Mouse (Mus musculus): ENCODE measurements around the gene Gm20431. TPM values are rescaled to one million over a fixed set of nuclear protein-coding genes. Genes with fewer than 3 reads are reported as not detected.

Gene Gm20431
- polyA plus RNA-seq (2014; fragmentation: Illumina TruSeq; extraction: RNeasy Lipid Tissue Mini Kit (QIAGEN cat#74804); ENCODE audit: insufficient read depth, low read depth, low replicate concordance): not detected

DNA sequence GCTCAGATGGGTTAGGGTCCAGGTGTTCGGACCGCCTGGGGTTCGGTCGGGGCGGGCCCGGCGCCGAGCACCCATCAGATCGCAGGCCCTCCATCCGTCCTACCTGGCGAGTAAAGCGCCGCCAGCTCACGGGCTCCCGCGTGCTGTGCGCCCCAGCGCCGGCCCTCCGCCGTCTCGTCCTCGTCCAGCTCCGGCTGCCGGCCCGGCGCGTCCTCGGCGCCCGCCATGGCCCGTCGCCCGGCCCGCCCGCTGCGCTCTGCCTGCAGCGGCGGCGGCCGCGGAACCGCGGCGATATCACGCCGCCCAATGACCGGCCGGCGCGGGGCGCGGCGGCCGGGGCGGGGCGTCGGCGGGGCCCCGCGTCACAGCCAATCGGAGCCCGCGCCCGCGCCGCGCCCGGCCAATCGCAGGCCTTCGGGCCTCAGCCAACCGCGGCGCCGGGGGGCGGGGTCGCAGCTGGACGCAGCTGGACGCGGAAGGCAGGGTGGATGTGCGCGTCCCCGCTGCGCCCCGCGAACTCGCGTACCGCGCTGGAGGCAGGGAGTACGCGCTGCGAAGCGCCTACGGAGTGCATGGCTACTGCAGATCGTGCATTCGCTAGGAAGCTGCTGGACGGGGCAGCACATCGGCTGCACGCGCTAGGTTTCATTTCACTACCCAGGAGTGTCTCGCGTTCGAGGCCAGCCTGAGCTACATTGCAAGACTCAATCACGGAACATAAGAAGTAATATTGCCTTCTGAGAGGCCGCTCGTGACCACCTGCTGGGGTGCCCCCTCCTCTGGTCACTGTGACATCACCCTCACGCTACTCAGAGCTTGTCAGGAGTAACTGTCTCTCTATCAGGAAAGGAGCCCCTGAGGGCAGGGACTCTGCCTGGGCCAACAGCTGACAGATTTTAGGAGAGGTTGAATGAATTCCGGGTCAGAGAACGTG, at the start of gene Gm20431:
Gene Gm20431, minus strand, starts transcription at position 227 of the 934 bp plus-strand sequence.

DNA sequence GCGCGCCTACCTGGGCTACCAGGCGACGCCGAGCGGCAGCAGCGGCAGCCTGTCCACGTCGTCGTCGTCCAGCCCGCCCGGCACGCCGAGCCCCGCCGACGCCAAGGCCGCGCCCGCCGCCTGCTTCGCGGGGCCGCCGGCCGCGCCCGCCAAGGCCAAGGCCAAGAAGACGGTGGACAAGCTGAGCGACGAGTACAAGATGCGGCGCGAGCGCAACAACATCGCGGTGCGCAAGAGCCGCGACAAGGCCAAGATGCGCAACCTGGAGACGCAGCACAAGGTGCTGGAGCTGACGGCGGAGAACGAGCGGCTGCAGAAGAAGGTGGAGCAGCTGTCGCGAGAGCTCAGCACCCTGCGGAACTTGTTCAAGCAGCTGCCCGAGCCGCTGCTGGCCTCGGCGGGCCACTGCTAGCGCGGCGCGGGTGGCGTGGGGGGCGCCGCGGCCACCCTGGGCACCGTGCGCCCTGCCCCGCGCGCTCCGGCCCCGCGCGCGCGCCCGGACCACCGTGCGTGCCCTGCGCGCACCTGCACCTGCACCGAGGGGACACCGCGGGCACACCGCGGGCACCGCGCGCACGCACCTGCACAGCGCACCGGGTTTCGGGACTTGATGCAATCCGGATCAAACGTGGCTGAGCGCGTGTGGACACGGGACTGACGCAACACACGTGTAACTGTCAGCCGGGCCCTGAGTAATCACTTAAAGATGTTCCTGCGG, 28.4 kb upstream of the Gm20431 start, which contains the start of gene Tmem189:
Gene Tmem189, minus strand, starts transcription at position 322 of the 718 bp plus-strand sequence.

DNA sequence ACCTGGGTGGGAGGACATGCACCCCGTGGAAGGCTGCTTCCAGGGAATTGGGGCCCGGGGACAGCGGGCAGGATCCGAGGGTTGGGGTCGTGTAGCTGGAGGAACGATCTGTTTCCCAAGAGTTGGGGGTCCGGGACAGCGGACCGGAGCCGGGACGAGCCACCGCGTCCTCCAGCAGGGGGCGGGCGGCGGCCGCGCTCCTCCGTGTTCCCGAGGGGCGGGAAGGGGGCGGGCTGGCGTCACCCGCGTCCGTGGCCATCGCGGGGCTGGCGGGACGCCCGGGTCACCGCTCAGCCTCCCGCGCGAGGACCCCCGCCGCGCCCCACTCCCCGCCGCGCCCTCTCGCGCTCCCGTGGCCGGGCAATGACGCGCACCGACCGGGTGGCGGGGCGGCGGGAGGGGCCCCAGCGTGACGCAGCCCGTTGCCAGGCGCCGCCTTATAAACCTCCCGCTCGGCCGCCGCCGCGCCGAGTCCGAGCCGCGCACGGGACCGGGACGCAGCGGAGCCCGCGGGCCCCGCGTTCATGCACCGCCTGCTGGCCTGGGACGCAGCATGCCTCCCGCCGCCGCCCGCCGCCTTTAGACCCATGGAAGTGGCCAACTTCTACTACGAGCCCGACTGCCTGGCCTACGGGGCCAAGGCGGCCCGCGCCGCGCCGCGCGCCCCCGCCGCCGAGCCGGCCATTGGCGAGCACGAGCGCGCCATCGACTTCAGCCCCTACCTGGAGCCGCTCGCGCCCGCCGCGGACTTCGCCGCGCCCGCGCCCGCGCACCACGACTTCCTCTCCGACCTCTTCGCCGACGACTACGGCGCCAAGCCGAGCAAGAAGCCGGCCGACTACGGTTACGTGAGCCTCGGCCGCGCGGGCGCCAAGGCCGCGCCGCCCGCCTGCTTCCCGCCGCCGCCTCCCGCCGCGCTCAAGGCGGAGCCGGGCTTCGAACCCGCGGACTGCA, 27.5 kb upstream of the Gm20431 start, which contains the start of gene Cebpb:
Gene Cebpb, plus strand, starts transcription at position 418 of the 954 bp plus-strand sequence.

DNA sequence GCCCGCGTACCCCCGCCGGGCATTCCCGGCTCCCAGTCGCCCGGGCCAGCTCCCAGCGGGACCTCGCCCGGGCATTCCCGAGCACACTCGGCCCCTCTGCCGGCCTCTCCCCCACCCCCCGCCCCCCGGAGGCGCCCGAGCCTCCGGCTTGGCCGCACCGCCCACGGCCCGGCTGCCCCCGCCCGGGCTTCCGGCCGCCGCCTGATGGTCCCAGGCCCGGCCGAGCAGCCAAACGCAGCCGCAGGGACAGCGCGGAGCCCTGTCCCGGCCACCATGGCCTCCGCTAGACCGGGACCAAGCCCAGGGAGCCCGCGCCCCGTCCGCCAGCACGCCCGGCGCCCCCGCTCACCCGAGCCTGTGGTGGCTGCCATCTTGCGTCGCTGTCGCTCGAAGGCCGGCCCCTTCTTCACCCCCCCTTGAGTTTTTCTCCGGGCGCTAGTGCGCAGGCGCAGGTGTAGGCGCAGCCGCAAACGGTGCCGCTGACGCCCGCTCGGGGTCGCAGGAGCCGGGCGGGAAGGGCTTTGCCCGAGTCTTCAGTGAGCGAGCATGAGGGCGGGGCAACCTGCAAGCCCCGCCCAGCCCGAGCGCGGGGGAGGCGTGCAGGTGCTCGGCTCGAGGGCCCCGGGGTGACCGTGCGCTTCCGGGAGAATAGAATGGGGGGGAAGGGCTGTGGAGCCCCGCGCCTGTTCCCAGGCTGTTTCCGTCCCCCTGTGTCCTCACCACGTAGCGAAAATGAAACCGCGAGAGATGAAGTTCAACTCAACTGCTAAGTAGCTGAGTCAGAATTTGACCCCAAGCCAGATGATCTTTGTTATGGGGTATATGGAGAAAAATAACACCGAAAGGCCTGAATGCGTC, 29.5 kb downstream of the Gm20431 start, which contains the start of gene Ube2v1:
Gene Ube2v1, minus strand, starts transcription at position 505 of the 858 bp plus-strand sequence.

Other genes with a start within 250 kb of the Gm20431 start
- 9.5 TPM for gene Slc9a8, start 239.8 kb downstream of the Gm20431 start, polyA plus RNA-seq (2014; fragmentation: Illumina TruSeq; extraction: RNeasy Lipid Tissue Mini Kit (QIAGEN cat#74804); ENCODE audit: insufficient read depth, low read depth, low replicate concordance)
- gene Rnf114, start 168.9 kb downstream of the Gm20431 start, polyA plus RNA-seq (2014; fragmentation: Illumina TruSeq; extraction: RNeasy Lipid Tissue Mini Kit (QIAGEN cat#74804); ENCODE audit: insufficient read depth, low read depth, low replicate concordance): 73.4 TPM
- 8.1 TPM for gene Spata2, start 168.6 kb downstream of the Gm20431 start, polyA plus RNA-seq (2014; fragmentation: Illumina TruSeq; extraction: RNeasy Lipid Tissue Mini Kit (QIAGEN cat#74804); ENCODE audit: insufficient read depth, low read depth, low replicate concordance)
- 11.2 TPM for gene Snai1, start 123.3 kb downstream of the Gm20431 start, polyA plus RNA-seq (2014; fragmentation: Illumina TruSeq; extraction: RNeasy Lipid Tissue Mini Kit (QIAGEN cat#74804); ENCODE audit: insufficient read depth, low read depth, low replicate concordance)
- gene Ube2v1, start 29.4 kb downstream of the Gm20431 start, polyA plus RNA-seq (2014; fragmentation: Illumina TruSeq; extraction: RNeasy Lipid Tissue Mini Kit (QIAGEN cat#74804); ENCODE audit: insufficient read depth, low read depth, low replicate concordance): 99.7 TPM
- gene Cebpb, start 27.4 kb upstream of the Gm20431 start, polyA plus RNA-seq (2014; fragmentation: Illumina TruSeq; extraction: RNeasy Lipid Tissue Mini Kit (QIAGEN cat#74804); ENCODE audit: insufficient read depth, low read depth, low replicate concordance): 51.4 TPM
- gene Tmem189, start 28.3 kb upstream of the Gm20431 start, polyA plus RNA-seq (2014; fragmentation: Illumina TruSeq; extraction: RNeasy Lipid Tissue Mini Kit (QIAGEN cat#74804); ENCODE audit: insufficient read depth, low read depth, low replicate concordance): 34.3 TPM